Mouse (Mus musculus): ENCODE results near the gene Trip11. TPM values are rescaled to one million over a fixed set of nuclear protein-coding genes. Genes with fewer than 3 reads are reported as not detected.
A peak's percentile ranks its signal among the peaks of the same experiment; 100 is the strongest.
"Not testable (repeated sequence)": the region's sequence is repeated elsewhere in the genome, so short reads cannot be mapped to it uniquely, and the experiment has no call there.

The Trip11 gene
- polyA plus RNA-seq (2015; fragmentation: Nextera tagmentation; extraction: Ambion mirVana), result 22.6 and 26.7 TPM in 2 replicates

- ATAC-seq (replicated peaks; ENCODE audit: low FRiP score), result peak; percentile 98
- Histone ChIP-seq H3K4me3 (replicated peaks) (peak within 1 kb of the TSS; percentile 90), H3K4me1 (peaks cover 18% of the 10 kb centered on the region), H3K4me2 (peak within 1 kb of the TSS; percentile 83), H3K27ac (peak within 1 kb of the TSS; percentile 93), H3K27me3 (no peaks in the 10 kb centered on the region), H3K9ac (peak within 1 kb of the TSS; percentile 89), H3K9me3 (replicated peaks) (no peaks in the 10 kb centered on the region), H3K36me3 (peaks cover 16% of the 10 kb centered on the region)
- WGBS, result under 1% methylated on average over 69 of the region's 69 CpGs
Observed at GRCm38 (mm10) chr12:101912626-101913490, at the start of gene Trip11. TSS of gene Trip11 (minus strand) at chr12:101913267.

DNA sequence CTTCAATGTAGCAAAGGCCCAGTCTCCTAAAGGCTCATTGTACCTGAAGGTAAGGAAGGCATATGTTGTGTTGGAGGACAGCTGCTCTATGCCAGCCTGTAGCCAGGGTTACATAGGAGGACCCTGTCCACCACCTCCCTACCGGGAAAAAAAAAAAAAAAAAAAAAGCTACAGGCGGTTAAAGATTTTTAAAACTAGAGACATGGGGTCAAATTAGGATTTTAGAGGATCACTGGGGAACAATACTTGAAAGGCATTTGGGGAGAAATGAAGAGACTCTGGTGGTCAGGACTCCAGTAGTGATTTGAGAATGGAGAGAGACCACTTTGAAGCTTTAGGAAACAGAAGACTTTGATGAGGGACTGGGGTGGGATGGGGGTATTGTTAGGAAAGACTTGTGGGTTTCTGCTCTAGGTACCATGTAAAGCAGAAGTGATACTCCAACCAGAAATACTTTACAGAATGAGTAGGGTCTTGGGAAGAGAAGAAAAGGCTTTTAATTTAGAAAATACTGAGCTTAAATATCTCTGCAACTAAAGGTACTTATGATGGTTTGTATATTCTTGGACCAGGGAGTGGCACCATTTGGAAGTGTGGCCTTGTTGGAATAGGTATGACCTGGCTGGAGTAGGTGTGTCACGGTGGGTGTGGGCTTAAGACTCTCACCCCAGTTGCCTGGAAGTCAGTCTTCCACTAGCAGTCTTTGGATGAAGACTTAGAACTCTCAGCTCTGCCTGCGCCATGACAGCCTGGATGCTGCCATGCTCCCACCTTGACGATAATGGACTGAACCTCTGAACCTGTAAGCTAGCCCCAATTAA is 46.1 kb upstream of the Trip11 start:
- H3K9ac ChIP-seq; H3K36me3 ChIP-seq; H3K27ac ChIP-seq; ATAC-seq (replicated peaks; ENCODE audit: low FRiP score); H3K27me3 ChIP-seq; H3K9me3 ChIP-seq (replicated peaks): not testable (repeated sequence)
- H3K4me2 ChIP-seq, result peak overlapping the region; percentile 57
- H3K4me1 ChIP-seq, result peaks cover 13% of the 10 kb centered on the region
- H3K4me3 ChIP-seq (replicated peaks), result peak overlapping the region; percentile 83; the same call in 1 of the 2 replicates
- WGBS, result 87% methylated on average over 5 of the region's 5 CpGs

DNA sequence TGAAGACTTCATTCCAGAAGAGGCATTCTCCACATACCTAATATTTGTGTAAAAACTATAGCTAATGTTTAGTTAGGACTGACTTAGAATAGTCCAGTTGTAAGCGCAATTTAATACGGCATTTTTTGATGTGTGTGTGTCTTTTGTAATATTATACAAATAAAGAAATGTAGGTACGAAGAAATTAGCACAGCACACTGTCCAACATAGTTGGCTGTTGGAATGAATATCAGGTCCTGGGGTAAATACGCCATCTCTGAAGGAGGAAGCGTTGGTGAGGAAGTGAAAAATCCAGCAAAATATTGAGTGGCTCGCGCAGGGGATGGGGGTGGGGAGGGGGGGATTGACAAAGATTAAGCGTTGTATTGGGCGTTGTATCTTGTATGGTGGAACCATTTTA is 45.5 kb upstream of the Trip11 start:
- H3K4me3 ChIP-seq (replicated peaks), result peak overlapping the region; percentile 83
- no peaks in the 10 kb centered on the region for H3K36me3 ChIP-seq
- H3K9me3 ChIP-seq (replicated peaks), result no peaks in the 10 kb centered on the region
- no peak overlapping the region for H3K27ac ChIP-seq
- peak overlapping the region; percentile 29; the same call in 1 of the 2 replicates for H3K9ac ChIP-seq
- H3K4me2 ChIP-seq, result peak overlapping the region; percentile 57
- no peaks in the 10 kb centered on the region for H3K27me3 ChIP-seq
- no peak for ATAC-seq (replicated peaks; ENCODE audit: low FRiP score)
- WGBS, result 56% methylated on average over 9 of the region's 9 CpGs
- peaks cover 13% of the 10 kb centered on the region for H3K4me1 ChIP-seq

GRCm38 (mm10) chr12:101957942-101958544 is 45.0 kb upstream of the Trip11 start, which contains the start of gene Atxn3:
TSS of gene Atxn3 (minus strand) at chr12:101958246.
- H3K4me1 ChIP-seq, result peaks cover 13% of the 10 kb centered on the region
- H3K4me3 ChIP-seq (replicated peaks), result peak within 1 kb of the TSS; percentile 83
- H3K27me3 ChIP-seq, result no peaks in the 10 kb centered on the region
- no peaks in the 10 kb centered on the region for H3K9me3 ChIP-seq (replicated peaks)
- H3K27ac ChIP-seq, result peak within 1 kb of the TSS; percentile 72
- under 1% methylated on average over 50 of the region's 54 CpGs for WGBS
- ATAC-seq (replicated peaks; ENCODE audit: low FRiP score), result peak; percentile 99
- H3K36me3 ChIP-seq, result no peaks in the 10 kb centered on the region
- H3K4me2 ChIP-seq, result peak within 1 kb of the TSS; percentile 64
- peak within 1 kb of the TSS; percentile 82 for H3K9ac ChIP-seq

DNA sequence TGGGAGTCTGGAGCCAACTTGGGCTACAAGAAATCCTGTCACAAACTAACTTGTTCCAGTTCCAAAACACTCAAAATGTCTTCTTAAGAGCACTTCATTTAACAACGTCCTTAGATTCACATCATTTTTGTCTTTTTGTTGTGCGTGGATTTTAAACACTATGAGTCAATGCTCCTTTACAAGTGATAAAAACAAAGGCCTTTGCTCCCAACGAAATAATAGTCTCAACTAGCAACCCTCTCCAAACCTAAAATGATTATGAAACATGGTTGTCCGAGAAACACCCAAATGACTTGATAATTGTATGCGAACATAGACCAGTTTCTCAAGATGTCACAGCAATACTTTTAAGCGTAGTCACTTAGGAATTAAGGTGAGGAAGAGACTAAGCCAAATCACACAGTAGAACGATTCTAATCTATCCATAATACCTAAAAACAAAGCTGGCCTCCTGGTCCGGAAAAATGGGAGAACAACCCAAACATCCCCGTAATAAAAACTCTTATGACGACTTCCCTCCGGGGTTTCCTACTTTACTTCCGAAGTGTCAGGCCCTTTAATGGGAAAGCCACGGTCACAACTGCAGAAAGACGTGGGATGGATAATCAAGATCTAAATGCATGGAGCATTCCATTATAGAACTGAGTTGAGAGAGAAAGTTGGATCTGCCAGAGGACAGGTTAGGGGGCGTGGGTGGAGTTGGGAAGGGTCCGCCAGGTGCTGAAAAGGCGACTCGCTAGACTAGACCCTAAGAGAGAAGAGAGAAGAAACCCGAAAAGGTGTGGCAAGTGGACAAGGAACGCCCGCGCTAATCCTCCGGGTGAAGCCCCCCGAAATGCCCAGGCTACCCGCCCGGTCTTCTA is 44.2 kb upstream of the Trip11 start:
- Histone ChIP-seq H3K36me3 (no peaks in the 10 kb centered on the region), H3K27me3 (no peaks in the 10 kb centered on the region), H3K4me2 (peak overlapping the region; percentile 64), H3K4me1 (peaks cover 13% of the 10 kb centered on the region), H3K4me3 (replicated peaks) (peak overlapping the region; percentile 83), H3K9ac (peak overlapping the region; percentile 82), H3K9me3 (replicated peaks) (no peaks in the 10 kb centered on the region), H3K27ac (peak overlapping the region; percentile 72)
- ATAC-seq (replicated peaks; ENCODE audit: low FRiP score), result no peak
- WGBS, result 12% methylated on average over 26 of the region's 26 CpGs

- not testable (repeated sequence) for H3K27ac ChIP-seq; H3K36me3 ChIP-seq; H3K4me2 ChIP-seq; H3K4me3 ChIP-seq (replicated peaks); ATAC-seq (replicated peaks; ENCODE audit: low FRiP score); H3K9me3 ChIP-seq (replicated peaks); H3K9ac ChIP-seq; H3K27me3 ChIP-seq
- 95% methylated on average over 8 of the region's 8 CpGs for WGBS
- peaks cover 13% of the 10 kb centered on the region for H3K4me1 ChIP-seq
Observed at GRCm38 (mm10) chr12:101955821-101956220, 42.8 kb upstream of the Trip11 start.

- Histone ChIP-seq H3K27ac (no peak overlapping the region), H3K36me3 (peaks cover 35% of the 10 kb centered on the region), H3K9me3 (replicated peaks) (no peaks in the 10 kb centered on the region), H3K4me3 (replicated peaks) (no peak overlapping the region), H3K27me3 (no peaks in the 10 kb centered on the region), H3K4me1 (no peaks in the 10 kb centered on the region), H3K4me2 (no peak overlapping the region), H3K9ac (no peak overlapping the region)
- ATAC-seq (replicated peaks; ENCODE audit: low FRiP score), result no peak
- WGBS, result 63% methylated on average over 4 of the region's 4 CpGs
Observed at GRCm38 (mm10) chr12:101948801-101949200, 35.7 kb upstream of the Trip11 start.

GRCm38 (mm10) chr12:101947986-101948385 is 34.9 kb upstream of the Trip11 start:
- H3K36me3 ChIP-seq, result peaks cover 38% of the 10 kb centered on the region
- H3K4me1 ChIP-seq, result no peaks in the 10 kb centered on the region
- no peak overlapping the region for H3K4me3 ChIP-seq (replicated peaks)
- H3K9me3 ChIP-seq (replicated peaks), result no peaks in the 10 kb centered on the region
- no peak overlapping the region for H3K27ac ChIP-seq
- H3K9ac ChIP-seq, result no peak overlapping the region
- H3K4me2 ChIP-seq, result no peak overlapping the region
- no peak for ATAC-seq (replicated peaks; ENCODE audit: low FRiP score)
- H3K27me3 ChIP-seq, result no peaks in the 10 kb centered on the region
- WGBS, result 86% methylated on average over 8 of the region's 8 CpGs

- WGBS, result 87% methylated on average over 7 of the region's 7 CpGs
- Histone ChIP-seq H3K4me3 (replicated peaks) (no peak overlapping the region), H3K36me3 (peaks cover 82% of the 10 kb centered on the region), H3K27ac (no peak overlapping the region), H3K4me1 (no peaks in the 10 kb centered on the region), H3K4me2 (no peak overlapping the region), H3K9me3 (replicated peaks) (no peaks in the 10 kb centered on the region; the same call in 1 of the 2 replicates), H3K27me3 (no peaks in the 10 kb centered on the region), H3K9ac (no peak overlapping the region)
- ATAC-seq (replicated peaks; ENCODE audit: low FRiP score), result no peak
Observed at GRCm38 (mm10) chr12:101937572-101937971, 24.5 kb upstream of the Trip11 start.

DNA sequence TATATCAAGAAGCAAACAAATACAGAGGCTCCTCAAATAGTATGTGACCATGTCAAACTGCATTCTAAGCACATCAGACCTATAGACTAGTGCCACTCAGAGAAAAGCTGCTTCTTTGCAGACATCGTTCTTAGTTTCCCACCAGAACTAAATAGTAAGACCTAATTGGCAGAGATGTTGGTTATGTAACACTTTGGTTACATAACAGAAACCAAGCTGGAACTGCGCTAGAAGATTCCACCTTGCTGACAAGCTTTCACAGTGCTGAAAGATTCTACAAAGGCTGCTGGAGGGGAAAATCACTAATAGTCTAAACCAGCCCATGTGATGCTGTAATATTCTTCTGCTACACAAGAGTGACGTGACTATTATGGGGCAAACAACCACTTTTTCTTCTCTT is 22.2 kb upstream of the Trip11 start:
- Histone ChIP-seq H3K27ac (no peak overlapping the region), H3K9ac (no peak overlapping the region), H3K4me2 (no peak overlapping the region), H3K4me3 (replicated peaks) (no peak overlapping the region), H3K36me3 (peaks cover 85% of the 10 kb centered on the region), H3K27me3 (no peaks in the 10 kb centered on the region), H3K9me3 (replicated peaks) (no peaks in the 10 kb centered on the region; the same call in 1 of the 2 replicates), H3K4me1 (no peaks in the 10 kb centered on the region)
- 97% methylated on average over 3 of the region's 3 CpGs for WGBS
- no peak for ATAC-seq (replicated peaks; ENCODE audit: low FRiP score)

DNA sequence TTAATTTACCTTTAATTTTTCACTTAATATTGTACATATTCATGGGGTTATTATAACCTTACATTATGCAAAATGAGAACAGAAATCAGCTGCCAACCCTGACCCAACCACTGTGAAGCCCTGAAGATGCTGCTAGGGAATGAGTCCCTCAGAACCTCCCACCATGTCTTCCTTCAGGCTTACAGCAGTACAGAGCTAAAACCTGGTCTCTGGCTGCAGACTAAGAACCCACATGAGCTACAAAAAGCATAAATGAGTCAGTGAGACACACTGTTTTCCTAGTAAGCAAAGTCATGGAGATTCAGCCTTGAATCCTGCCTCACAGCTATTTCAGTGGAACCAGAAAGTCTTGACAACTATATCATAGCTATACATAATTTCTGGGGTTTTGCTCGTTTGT is 15.4 kb upstream of the Trip11 start:
- Histone ChIP-seq H3K4me2 (no peak overlapping the region), H3K27me3 (no peaks in the 10 kb centered on the region), H3K9me3 (replicated peaks) (no peaks in the 10 kb centered on the region), H3K4me1 (no peaks in the 10 kb centered on the region), H3K36me3 (peaks cover 94% of the 10 kb centered on the region), H3K27ac (no peak overlapping the region), H3K4me3 (replicated peaks) (no peak overlapping the region), H3K9ac (no peak overlapping the region)
- no peak for ATAC-seq (replicated peaks; ENCODE audit: low FRiP score)
- 74% methylated on average over 1 of the region's 1 CpGs for WGBS
